Mouse (Mus musculus) cerebellum, adult 2 months (tissue): ENCODE measurements around the gene Gm3115. TPM values are rescaled to one million over a fixed set of nuclear protein-coding genes. Genes with fewer than 3 reads are reported as not detected.
"Not testable (repeated sequence)": the region's sequence is repeated elsewhere in the genome, so short reads cannot be mapped to it uniquely, and the experiment has no call there.

Experiments used
- DNase-seq, 2 experiments: peaks; one replicate each; pipeline ENCODE4 v3.0.0; 2021
- H3K27ac ChIP-seq: fragments of 200-500 bp; 2 replicates; pipeline ENCODE4 v1.5.1; 2012; ENCODE audit warnings: low read length, control low read depth, inconsistent platforms; ENCODE audit not compliant: insufficient read depth
- H3K27me3 ChIP-seq: fragments of 200-500 bp; 2 replicates; pipeline ENCODE4 v1.6.1; 2012; ENCODE audit warnings: inconsistent platforms, mild to moderate bottlenecking, low read length, moderate library complexity; ENCODE audit not compliant: control insufficient read depth, insufficient read depth
- H3K4me1 ChIP-seq: fragments of 200-500 bp; 2 replicates; pipeline ENCODE4 v1.6.1; 2011; ENCODE audit warnings: low read length; ENCODE audit not compliant: control insufficient read depth, insufficient read depth
- H3K4me3 ChIP-seq: fragments of 200-500 bp; replicated peaks from 2 replicates; pipeline ENCODE3; 2011; ENCODE audit warnings: mild to moderate bottlenecking, low read depth, low read length, control low read depth; ENCODE audit not compliant: insufficient read depth
- WGBS: fragments of 180-500 bp; shearing (Covaris S2); methylation state at CpG from one replicate; pipeline ENCODE4 v1.1.7; 2018; 5-methylcytosine and 5-hydroxymethylcytosine counted together
- polyA plus RNA-seq: library from polyadenylated mRNA; depleted of rRNA; stranded (reverse); fragments of >200 nt; gene quantifications from 2 replicates; pipeline ENCODE4 v1.2.3, GENCODE M21; 2012; rRNA removed

The Gm3115 gene
- not detected in 2 replicates for polyA plus RNA-seq

DNA sequence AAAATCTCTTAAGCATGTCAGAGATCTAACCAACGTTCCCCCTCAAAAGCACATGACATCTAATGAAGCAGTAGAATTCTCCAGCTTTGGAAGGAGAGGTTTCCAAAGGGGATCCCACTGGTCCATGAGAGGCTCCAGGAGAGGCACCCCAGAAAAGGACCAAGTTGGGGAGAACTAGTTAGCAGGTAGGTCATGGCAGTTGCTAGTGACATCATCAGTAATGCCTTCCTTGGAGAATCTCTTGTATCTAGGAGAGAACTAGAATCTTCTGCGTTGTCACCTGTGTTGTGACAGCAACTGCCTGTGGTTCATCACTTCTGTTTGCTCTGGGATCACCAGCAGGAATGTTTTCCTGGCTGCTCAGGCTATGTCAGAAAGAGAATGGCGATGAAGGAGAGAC is at the start of gene Gm3115:
Gm3115 (plus strand) TSS at position 301 of the 400 bp plus-strand sequence.
- WGBS = 44% methylated on average over 3 of the region's 3 CpGs
- H3K27ac ChIP-seq, H3K4me3 ChIP-seq, H3K4me1 ChIP-seq, H3K27me3 ChIP-seq, DNase-seq: not testable (repeated sequence)

DNA sequence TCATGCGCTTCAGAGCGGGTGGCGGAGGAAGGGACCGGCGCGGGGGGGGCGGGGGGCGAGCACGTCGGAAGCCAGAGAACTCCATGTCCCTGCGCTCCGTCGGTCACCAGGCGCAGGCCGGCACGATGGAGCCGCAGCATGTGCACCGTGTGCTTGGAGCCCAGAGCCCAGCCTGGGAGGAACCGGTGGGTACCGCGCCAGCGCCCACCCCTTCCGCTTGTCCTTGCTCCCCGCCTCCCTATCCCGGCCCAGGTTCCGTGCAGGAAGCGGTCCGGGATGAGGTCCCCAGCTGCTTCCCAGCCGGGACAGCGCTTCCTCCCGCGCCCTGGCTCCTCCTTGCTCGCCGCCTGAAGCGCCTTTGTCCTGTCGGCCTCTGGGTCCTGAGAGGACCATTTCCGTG is 26.5 kb downstream of the Gm3115 start, which contains the start of gene Gm8108:
Gm8108 (plus strand) TSS at position 101 of the 400 bp plus-strand sequence.
- not testable (repeated sequence) for H3K4me1 ChIP-seq, H3K27me3 ChIP-seq, H3K4me3 ChIP-seq, H3K27ac ChIP-seq, DNase-seq
- 14% methylated on average over 37 of the region's 37 CpGs for WGBS

DNA sequence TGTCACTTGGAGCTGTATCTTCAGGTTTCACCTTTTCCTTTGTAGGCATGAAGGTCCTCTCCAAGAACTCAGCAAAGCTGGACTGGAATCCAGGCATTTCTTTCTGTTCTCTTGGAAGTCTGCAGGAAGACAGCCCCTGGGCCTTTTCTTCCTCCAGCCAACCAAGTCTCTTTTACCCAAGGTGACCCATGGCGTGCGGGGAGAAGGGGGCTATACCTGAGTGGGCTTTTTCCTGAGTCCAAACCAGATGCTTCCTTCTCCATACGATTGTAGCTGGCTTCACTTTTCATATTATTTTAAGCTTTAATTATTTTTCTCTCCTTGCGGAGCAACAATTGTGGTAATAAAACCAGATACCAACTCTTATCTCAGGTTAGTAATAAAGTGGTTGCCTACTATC is 57.7 kb downstream of the Gm3115 start:
- H3K27me3 ChIP-seq, H3K4me3 ChIP-seq, DNase-seq, H3K4me1 ChIP-seq, H3K27ac ChIP-seq: not testable (repeated sequence)
- WGBS = 85% methylated on average over 4 of the region's 4 CpGs

Other genes starting within 250 kb of the Gm3115 start
- not detected in 2 replicates for gene Gm3033, start 237.9 kb upstream of the Gm3115 start, polyA plus RNA-seq
- gene Gm2916, start 199.9 kb upstream of the Gm3115 start, polyA plus RNA-seq = 0.21 TPM in 1 of 2 replicates, not detected in the other
- gene Gm3029, start 152.4 kb upstream of the Gm3115 start, polyA plus RNA-seq = 0.24 TPM in 1 of 2 replicates, not detected in the other
- 0.26 and 0.51 TPM in 2 replicates for gene Gm3095, start 120.6 kb upstream of the Gm3115 start, polyA plus RNA-seq
- not detected in 2 replicates for gene Gm3099, start 85.7 kb upstream of the Gm3115 start, polyA plus RNA-seq
- 0.49 and 0.74 TPM in 2 replicates for gene Gm5796, start 60.2 kb upstream of the Gm3115 start, polyA plus RNA-seq
- 0.90 and 1.1 TPM in 2 replicates for gene Gm8108, start 26.4 kb downstream of the Gm3115 start, polyA plus RNA-seq
- gene Gm3127, start 80.9 kb downstream of the Gm3115 start, polyA plus RNA-seq = not detected in 2 replicates
- 0.54 and 0.72 TPM in 2 replicates for gene Gm2974, start 98.5 kb downstream of the Gm3115 start, polyA plus RNA-seq
- gene Gm3138, start 165.5 kb downstream of the Gm3115 start, polyA plus RNA-seq = not detected in 2 replicates
- gene Gm3149, start 233.2 kb downstream of the Gm3115 start, polyA plus RNA-seq = not detected in 2 replicates